In genomic region chr11:60406606-60407005, GRCm38 (mm10) we compare ENCODE assay signal across 22 mouse cellular contexts. TPM values are rescaled to one million over a fixed set of nuclear protein-coding genes. Genes with fewer than 3 reads are reported as not detected.
A peak's percentile ranks its signal among the peaks of the same experiment; 100 is the strongest.
DNase-seq lines count a peak whose midpoint lies in the region; ATAC-seq lines count a peak whose summit lies in the region.
"Had no signal": no experiment of that assay in that cellular context is flagged by ENCODE, and none has a peak within 500 bp of the region (broad histone marks: within the 10 kb centered on the region; RNA-seq: fewer than 3 reads in every experiment).

No protein-coding gene starts in this region.

- no peak overlapping the region for H3K4me2 ChIP-seq in forebrain, embryonic 11.5 days (ENCODE audit: low read depth, low read length, severe bottlenecking)
- H3K4me2 ChIP-seq: embryonic facial prominence, embryonic 12.5 days; forebrain, embryonic 12.5 days had no signal

- H3K4me3 ChIP-seq in forebrain, embryonic 11.5 days (ENCODE audit: low read depth, low read length): no peak overlapping the region
- H3K4me3 ChIP-seq: embryonic facial prominence, embryonic 10.5 days; embryonic facial prominence, embryonic 12.5 days; forebrain, embryonic 12.5 days had no signal

- DNase-seq in adrenal gland, postnatal 14 days: peak; percentile 58
- DNase-seq in adrenal gland, adult 2 months: no peak
- peak; percentile 27 for DNase-seq in layer of hippocampus, adult 9-11 months
- DNase-seq in layer of hippocampus, adult 11-12 months (ENCODE audit: low spot score): no peak
- DNase-seq in NIH3T3 (ENCODE audit: low read depth): peak; percentile 54
- peak; percentile 25 for DNase-seq in adipocyte (ENCODE audit: low spot score)
- no peak for DNase-seq in left cerebral cortex, postnatal 14 days (ENCODE audit: low spot score in 2 of 2)
- no peak for DNase-seq in forebrain, embryonic 11.5 days (ENCODE audit: low spot score)
- DNase-seq: adrenal gland, postnatal 25 days; cerebellum, adult 11-12 months; cerebellum, adult 2 months; cerebellum, adult 9-10 months; cerebellum, postnatal 10 days; cerebellum, postnatal 25 days had no signal

- intact Hi-C loops in left cerebral cortex, postnatal 14 days (cut with DNase I): no loop called here

- ATAC-seq in forebrain, embryonic 11.5 days (replicated peaks; ENCODE audit: low FRiP score): no peak
- ATAC-seq: activated CD4-positive, CD25-positive, alpha-beta regulatory T cell, adult 4 months; forebrain, embryonic 14.5 days; forebrain, embryonic 16.5 days; Patski had no signal

- H3K27ac ChIP-seq in forebrain, embryonic 11.5 days (ENCODE audit: low read depth, low read length): no peak overlapping the region
- H3K27ac ChIP-seq: embryonic facial prominence, embryonic 10.5 days; embryonic facial prominence, embryonic 12.5 days; forebrain, embryonic 12.5 days had no signal

- H3K9me3 ChIP-seq in forebrain, embryonic 11.5 days (ENCODE audit: control insufficient read depth, low read length): no peaks in the 10 kb centered on the region
- H3K9me3 ChIP-seq: embryonic facial prominence, embryonic 10.5 days; embryonic facial prominence, embryonic 12.5 days; forebrain, embryonic 12.5 days had no signal

- H3K27me3 ChIP-seq in forebrain, embryonic 11.5 days (ENCODE audit: control insufficient read depth, insufficient read depth, low read length): no peaks in the 10 kb centered on the region
- H3K27me3 ChIP-seq: embryonic facial prominence, embryonic 12.5 days; forebrain, embryonic 12.5 days; Patski had no signal

- H3K4me1 ChIP-seq in forebrain, embryonic 11.5 days (replicated peaks; ENCODE audit: control insufficient read depth, insufficient read depth, low read length): no peaks in the 10 kb centered on the region
- H3K4me1 ChIP-seq: embryonic facial prominence, embryonic 10.5 days; embryonic facial prominence, embryonic 12.5 days; forebrain, embryonic 12.5 days had no signal

- WGBS in forebrain, embryonic 11.5 days: 94% methylated on average over 1 of the region's 1 CpGs

- H3K36me3 ChIP-seq in forebrain, embryonic 11.5 days (ENCODE audit: control insufficient read depth, insufficient read depth, low read length): no peaks in the 10 kb centered on the region; the same call in 1 of the 2 replicates

- no peak overlapping the region for H3K9ac ChIP-seq in forebrain, embryonic 11.5 days (ENCODE audit: low read length)
- H3K9ac ChIP-seq: embryonic facial prominence, embryonic 12.5 days; forebrain, embryonic 12.5 days had no signal

RNA-seq across cellular contexts. Expression of gene Gid4, which starts 10.3 kb away (rescaled TPM):
- total RNA-seq in adrenal gland, postnatal 14 days (2021): 53.9 and 56.5 TPM in 2 replicates
- 10 to 100 TPM; 45.9 to 53.9 TPM for total RNA-seq in adrenal gland, adult 2 months (2021)
- 52.7 and 56.1 TPM in 2 replicates for polyA plus RNA-seq in adrenal gland, adult 2 months (2012; rRNA removed)
- total RNA-seq in left cerebral cortex, postnatal 14 days (2021): 10 to 100 TPM; 43.0 to 44.7 TPM
- polyA plus RNA-seq in forebrain, embryonic 11.5 days (2014; fragmentation: Nextera tagmentation; extraction: Ambion mirVana): 38.1 and 38.5 TPM in 2 replicates

RNA-seq across cellular contexts. Expression of gene Atpaf2, which starts 11.7 kb away (rescaled TPM):
- 103 and 111 TPM in 2 replicates for total RNA-seq in adrenal gland, postnatal 14 days (2021)
- total RNA-seq in adrenal gland, adult 2 months (2021): 10 to 100 TPM; 81.2 to 90.9 TPM
- polyA plus RNA-seq in adrenal gland, adult 2 months (2012; rRNA removed): 48.7 and 51.3 TPM in 2 replicates
- total RNA-seq in left cerebral cortex, postnatal 14 days (2021): 10 to 100 TPM; 28.7 to 30.4 TPM
- polyA plus RNA-seq in forebrain, embryonic 11.5 days (2014; fragmentation: Nextera tagmentation; extraction: Ambion mirVana): 40.1 and 51.7 TPM in 2 replicates

RNA-seq across cellular contexts. Expression of gene Drg2, which starts 47.8 kb away (rescaled TPM):
- total RNA-seq in adrenal gland, postnatal 14 days (2021): 57.3 and 66.8 TPM in 2 replicates
- 10 to 100 TPM; 63.2 to 72.2 TPM for total RNA-seq in adrenal gland, adult 2 months (2021)
- 36.6 and 40.5 TPM in 2 replicates for polyA plus RNA-seq in adrenal gland, adult 2 months (2012; rRNA removed)
- 10 to 100 TPM; 73.1 to 78.4 TPM for total RNA-seq in left cerebral cortex, postnatal 14 days (2021)
- 121 and 133 TPM in 2 replicates for polyA plus RNA-seq in forebrain, embryonic 11.5 days (2014; fragmentation: Nextera tagmentation; extraction: Ambion mirVana)

RNA-seq across cellular contexts. Expression of gene Drc3, which starts 53.5 kb away (rescaled TPM):
- 1.6 TPM in 2 replicates for total RNA-seq in adrenal gland, postnatal 14 days (2021)
- total RNA-seq in adrenal gland, adult 2 months (2021): 1 to 10 TPM in 1 of 2 experiments, under 1 TPM in 1; 0.61 to 1.5 TPM
- 0.90 and 1.0 TPM in 2 replicates for polyA plus RNA-seq in adrenal gland, adult 2 months (2012; rRNA removed)
- total RNA-seq in left cerebral cortex, postnatal 14 days (2021): 10 to 100 TPM; 11.7 to 13.6 TPM
- 1.6 and 2.1 TPM in 2 replicates for polyA plus RNA-seq in forebrain, embryonic 11.5 days (2014; fragmentation: Nextera tagmentation; extraction: Ambion mirVana)
- polyA plus RNA-seq: C2C12 had no signal

RNA-seq across cellular contexts. Expression of gene Tom1l2, which starts 53.9 kb away (rescaled TPM):
- total RNA-seq in adrenal gland, postnatal 14 days (2021): 55.9 and 65.0 TPM in 2 replicates
- total RNA-seq in adrenal gland, adult 2 months (2021): 10 to 100 TPM; 71.9 to 78.5 TPM
- polyA plus RNA-seq in adrenal gland, adult 2 months (2012; rRNA removed): 159 and 181 TPM in 2 replicates
- total RNA-seq in left cerebral cortex, postnatal 14 days (2021): 100 to 1,000 TPM; 163 to 172 TPM
- polyA plus RNA-seq in forebrain, embryonic 11.5 days (2014; fragmentation: Nextera tagmentation; extraction: Ambion mirVana): 18.0 and 19.5 TPM in 2 replicates

Comparison
In these comparisons a context has a peak if more than half of its experiments do, and no peak if none do; other contexts are left out.
1. DNase-seq: peak in adrenal gland, postnatal 14 days (single experiment), layer of hippocampus, adult 9-11 months (single experiment), NIH3T3 (single experiment) and adipocyte (single experiment); none in adrenal gland, adult 2 months (single experiment), layer of hippocampus, adult 11-12 months (single experiment), left cerebral cortex, postnatal 14 days (0 of 2) and forebrain, embryonic 11.5 days (single experiment).